Mouse (Mus musculus): ENCODE results near the gene Pitpnc1.
"Not testable (repeated sequence)": the region's sequence is repeated elsewhere in the genome, so short reads cannot be mapped to it uniquely, and the experiment has no call there.

Gene Pitpnc1

DNA sequence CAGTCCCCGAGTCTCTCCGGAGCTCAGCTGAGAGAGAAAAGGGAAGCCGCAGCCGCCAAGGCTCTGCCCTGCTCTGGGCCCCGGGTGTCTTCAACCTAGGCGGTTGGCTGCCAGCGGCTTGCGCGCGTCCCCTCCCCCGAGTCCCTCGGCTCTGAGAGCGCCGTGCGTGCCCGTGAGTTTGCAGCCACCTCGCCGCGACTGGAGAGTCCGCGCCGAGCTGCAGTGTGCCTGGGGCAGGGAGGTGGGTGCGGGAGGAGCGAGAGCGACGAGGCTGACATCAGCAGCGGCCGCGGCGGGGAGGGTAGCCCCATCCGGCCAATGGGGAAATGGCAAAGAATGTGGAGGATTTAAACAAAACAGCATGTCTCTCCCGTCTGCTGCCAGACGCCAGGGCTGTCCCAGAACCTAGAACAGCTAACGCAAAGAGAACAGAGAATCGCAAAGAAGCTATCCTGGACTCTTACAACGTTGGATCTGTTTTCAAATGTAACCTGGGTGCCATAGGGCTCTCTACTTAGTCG, at the start of gene Pitpnc1:
Gene Pitpnc1, minus strand, starts transcription at position 179 of the 521 bp plus-strand sequence.
- no peak for DNase-seq (ENCODE audit: extremely low read depth, low read depth, low spot score)

DNA sequence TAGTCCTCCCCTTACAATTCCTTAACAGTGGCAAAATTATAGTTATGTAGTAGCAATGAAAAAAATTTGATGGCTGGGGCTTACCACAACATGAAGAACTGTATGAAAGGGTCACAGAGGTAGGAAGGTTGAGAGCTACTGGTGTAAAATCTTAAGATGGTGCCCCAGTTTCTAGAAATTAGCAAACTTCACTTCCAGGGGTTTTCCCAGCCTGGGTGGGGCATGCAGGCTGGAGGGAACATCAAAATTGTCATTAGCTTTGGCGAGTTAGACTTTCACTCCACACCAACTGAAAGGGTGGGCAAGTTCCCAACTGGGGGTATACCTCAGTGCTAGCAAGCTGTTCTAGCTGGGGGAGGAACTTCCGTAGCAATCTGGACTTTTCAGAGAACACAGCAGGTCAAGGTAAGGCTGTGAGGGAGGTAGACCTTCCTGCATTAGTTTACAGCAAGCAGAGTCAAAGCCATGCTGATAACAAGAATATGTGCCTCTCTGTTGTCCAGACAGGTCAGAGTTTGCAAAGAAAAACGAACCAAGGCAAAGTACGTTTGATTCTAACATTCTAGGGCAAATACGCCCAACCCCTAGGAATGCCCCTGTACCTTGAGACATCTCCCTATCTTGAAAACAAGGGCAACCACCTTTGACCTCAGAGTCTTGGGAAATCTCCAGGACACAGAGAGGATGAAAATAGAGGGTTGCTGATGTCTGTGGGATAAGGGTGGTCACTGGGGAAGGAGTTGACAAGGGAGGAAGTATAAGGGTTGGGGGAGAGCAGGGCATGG, 48.3 kb upstream of the Pitpnc1 start:
- no peak for DNase-seq (ENCODE audit: extremely low read depth, low read depth, low spot score)

DNA sequence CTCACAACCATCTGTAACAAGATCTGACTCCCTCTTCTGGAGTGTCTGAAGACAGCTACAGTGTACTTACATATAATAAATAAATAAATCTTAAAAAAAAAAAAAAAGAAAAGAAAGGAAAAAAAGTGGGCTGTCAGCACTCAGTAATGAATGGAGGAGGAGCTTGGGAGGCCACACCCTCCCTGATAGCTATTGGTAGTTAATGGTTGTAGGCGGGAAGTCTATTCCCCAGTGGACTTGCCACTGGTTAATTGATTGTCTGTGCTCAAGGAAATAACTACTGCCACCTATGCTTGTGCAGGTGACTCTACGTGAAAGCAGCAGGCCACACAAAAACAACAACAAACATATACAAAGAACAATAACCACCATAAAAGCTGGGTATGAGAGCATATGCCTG, 45.9 kb upstream of the Pitpnc1 start:
- DNase-seq (ENCODE audit: extremely low read depth, low read depth, low spot score), result no peak

DNA sequence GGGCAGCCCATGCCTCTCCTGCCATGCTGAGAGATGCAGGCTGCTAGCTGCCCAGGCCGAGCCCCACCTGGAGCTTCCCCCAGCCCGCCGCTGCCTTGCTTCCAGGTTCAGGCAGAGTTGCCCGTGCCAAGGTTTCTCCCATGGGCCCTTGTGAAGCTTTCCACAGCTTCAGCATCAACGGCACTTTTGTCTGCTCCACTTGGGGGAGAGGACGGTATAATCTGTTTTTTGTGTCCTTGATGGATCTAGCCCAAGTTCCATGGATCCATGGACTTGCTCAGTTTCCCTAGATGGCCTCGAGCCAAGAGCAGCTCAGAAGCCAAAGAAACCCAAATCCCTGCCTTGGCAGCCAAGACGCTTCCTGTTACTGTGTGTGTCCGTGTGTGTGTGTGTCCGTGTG, 42.5 kb upstream of the Pitpnc1 start:
- no peak for DNase-seq (ENCODE audit: extremely low read depth, low read depth, low spot score)

DNA sequence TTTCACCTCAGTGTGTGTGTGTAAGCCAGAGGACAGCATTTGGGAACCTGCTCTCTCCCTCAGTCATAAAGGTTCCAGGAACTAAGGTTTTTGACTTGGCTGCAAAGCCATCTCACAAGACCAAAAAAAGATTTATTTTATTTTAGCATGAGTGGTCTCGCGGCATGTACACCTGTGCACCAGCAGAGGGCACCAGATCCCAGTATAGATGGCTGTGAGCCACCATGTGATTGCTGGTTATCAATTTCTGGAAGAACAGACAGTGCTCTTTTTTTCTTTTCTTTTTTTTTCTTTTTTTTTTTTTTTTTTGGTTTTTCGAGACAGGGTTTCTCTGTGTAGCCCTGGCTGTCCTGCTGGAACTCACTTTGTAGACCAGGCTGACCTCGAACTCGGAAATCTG, 41.5 kb upstream of the Pitpnc1 start:
- not testable (repeated sequence) for DNase-seq (ENCODE audit: extremely low read depth, low read depth, low spot score)

DNA sequence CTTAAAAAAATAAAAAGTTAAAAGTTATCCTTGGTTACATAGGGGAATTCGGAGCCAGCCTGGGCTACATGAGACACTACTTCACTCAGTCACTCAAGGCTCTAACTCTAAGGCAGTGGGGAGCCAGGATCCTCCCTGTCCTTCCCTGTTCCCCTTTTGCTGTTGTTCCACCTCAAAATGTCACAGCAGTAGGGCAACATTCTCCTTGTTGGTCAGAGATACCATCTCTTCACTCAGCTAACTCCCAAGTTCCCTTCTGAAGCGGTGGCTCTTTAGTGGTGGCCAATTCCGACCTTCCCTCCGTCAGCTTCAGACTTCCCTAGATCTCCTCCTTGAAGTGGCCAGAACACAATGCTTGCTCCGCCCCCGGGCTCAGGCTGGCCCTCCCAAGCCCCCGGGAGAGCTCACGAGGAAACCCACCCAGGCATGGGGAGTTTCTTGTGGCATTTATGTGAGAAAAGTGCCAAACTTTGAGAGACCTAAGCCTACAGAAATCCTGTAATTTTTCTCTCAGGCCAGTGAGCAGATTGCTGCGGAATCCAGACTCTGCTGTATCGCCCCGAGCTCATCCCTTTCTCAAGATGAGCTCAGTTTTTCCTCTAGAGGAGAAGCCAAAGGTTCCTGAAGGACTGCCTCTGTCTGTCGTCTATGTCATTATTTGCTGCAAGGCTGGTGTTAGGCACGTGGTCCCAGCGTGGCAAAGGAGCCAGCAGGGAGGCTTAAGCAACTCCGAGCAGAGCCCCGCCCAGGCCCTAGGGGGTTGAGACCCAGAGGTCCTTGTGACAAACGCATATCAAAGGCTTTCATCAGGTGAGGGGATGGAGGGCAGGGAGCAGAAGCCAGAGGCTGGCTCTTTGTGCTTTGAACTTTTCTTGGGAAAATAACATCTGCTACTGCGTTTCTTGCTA, 40.1 kb upstream of the Pitpnc1 start:
- DNase-seq (ENCODE audit: extremely low read depth, low read depth, low spot score), result no peak

DNA sequence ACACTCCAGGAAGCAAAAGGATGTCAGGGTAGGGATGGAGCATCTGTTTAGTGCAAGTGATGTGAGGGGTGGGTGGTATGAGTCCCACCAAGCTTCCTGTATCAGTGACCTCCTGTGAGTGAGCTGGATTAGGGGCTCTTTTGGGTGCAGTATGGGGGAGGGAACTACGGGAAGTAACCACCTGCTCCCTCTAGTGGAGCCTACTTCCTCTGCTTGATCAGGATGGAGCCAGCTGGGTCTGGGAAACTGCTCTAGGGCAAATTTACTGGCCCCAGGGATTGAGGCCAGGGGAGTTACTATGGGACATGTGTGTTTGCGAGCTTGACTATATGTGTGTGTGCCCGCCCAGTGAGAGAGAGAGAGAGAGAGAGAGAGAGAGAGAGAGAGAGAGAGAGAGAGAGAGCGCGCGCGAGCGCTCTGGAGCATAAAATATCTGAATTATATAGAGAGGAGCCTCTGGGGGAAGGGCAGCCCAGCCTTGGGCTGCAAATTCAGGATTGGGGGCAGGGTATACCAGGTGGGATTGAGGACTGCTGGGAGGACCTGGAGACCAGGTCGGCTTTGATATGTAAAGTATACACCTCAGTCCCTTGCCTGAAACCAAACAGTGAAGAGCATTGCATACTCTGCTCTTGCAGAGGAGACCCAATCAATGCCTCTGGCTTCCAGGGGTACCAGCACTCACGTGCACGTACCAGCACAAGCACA, 39.3 kb upstream of the Pitpnc1 start:
- DNase-seq (ENCODE audit: extremely low read depth, low read depth, low spot score), result no peak

DNA sequence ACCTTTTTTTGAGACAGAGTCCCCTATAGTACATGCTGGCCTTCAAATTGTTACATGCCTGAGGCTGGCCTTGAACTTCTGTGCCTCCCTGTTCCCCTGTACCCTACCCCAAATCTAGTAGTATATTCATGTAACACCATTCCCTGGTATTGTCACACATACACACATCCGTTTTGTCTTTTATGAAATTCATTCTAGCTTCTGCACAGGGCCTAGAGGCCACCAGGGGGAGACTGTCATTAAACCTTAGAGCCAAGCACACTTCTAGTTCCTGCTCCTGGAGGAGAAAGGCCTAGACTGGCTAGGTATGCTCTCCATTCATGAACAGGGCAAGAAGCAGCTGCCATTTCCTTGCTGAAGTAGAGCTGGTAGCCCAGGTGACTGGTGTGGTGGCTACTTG, 35.8 kb upstream of the Pitpnc1 start:
- no peak for DNase-seq (ENCODE audit: extremely low read depth, low read depth, low spot score)

DNA sequence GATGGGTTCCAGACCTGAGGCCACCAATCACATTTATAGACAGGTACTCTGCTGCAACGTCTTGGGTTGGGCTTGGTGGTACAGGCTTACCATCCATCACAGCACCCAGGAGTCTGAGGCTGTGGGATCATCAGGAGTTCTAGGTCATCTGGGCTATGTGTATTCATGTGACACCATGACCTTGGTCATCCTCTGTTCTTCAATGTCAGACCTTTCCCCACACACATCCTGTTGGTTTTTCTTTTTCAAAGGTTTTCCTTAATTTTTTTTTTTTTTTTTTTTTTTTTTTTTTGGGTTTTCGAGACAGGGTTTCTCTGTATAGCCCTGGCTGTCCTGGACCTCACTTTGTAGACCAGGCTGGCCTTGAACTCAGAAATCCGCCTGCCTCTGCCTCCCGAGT, 33.9 kb upstream of the Pitpnc1 start:
- DNase-seq (ENCODE audit: extremely low read depth, low read depth, low spot score), result not testable (repeated sequence)

DNA sequence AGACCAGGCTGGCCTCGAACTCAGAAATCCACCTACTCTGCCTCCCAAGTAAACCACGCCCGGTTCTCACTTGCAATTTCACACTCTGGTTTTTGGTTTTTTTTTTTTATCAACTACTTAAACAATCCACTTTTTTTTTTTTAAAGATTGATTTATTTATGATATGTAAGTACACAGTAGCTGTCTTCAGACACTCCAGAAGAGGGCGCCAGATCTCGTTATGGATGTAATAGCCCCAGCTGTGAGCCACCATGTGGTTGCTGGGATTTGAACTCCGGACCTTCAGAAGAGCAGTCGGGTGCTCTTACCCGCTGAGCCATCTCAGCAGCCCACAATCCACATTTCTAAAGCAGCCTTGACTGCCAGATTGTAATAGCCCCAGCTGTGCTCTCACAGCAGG, 32.3 kb upstream of the Pitpnc1 start:
- DNase-seq (ENCODE audit: extremely low read depth, low read depth, low spot score), result no peak

DNA sequence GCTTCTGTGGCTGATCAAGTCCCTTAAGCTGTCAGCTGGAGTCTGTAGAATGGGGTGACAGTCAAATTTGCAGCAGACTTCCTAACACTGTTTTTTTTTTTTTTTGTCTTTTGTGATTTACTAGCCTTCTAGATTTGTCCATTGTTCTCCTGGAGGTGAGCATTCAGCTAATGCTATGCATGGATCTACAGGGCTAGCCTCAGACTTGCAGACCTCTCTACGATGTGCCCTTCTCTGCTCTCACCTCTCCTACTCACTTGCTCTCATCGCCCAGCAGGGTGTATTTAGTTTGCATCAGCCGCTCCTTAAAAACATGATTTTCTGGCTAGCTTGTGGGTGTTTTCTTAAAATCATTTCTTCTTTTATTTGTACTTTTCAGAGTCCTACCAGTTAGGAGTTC, 13.8 kb upstream of the Pitpnc1 start:
- DNase-seq (ENCODE audit: extremely low read depth, low read depth, low spot score), result no peak

DNA sequence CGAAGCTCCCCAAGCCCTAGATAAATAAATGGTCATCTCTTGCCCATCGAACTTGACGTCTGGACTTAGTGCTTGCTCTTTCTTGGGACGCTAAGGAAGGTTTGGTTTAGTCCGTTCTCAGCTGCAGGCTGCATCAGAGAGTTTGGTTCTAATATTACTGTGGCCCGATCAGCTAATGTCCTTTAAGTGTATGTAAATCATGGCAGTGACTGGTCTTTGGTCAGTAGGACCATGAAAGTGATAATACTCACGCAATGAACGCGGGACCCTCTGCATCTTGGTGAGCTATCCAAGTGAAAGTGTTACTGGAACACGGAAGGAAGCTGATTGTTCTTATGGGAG, 9.3 kb upstream of the Pitpnc1 start:
- no peak for DNase-seq (ENCODE audit: extremely low read depth, low read depth, low spot score)

DNA sequence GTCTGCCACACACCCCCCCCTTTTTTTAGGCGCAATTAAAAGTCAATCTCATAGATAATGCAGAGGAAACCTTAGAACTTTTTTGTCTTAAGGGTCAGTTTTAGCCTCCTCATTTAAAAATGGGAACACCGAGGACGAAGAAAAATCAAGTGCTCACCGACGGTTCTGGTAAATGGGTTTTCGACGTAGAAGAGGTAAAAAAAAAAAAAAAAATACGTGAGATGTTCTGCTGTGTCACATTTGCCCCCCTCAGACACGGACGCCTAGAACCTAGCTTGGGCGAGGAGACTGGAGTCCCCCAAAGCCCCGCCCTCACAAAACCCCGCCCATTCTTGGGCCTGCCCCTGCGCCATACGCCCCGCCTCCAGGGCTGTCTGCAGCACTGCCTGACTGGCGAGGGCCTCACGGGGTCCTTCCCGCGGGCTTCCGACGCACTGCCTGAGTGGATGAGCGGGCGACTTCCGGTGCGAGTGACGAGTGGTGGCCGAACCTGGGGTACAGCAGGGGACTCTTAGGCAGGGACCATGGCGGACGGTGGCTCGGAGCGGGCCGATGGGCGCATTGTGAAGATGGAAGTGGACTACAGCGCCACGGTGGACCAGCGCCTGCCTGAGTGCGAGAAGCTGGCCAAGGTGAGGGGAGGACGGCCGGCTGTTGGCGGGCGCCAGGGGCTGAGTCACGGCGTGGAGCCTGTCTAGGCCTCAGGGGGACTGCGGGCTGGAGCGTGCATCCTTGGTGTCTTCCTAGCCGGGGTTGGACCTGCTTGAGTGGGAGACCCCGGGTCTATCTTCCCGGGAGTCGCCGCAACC, 8.8 kb upstream of the Pitpnc1 start, which contains the start of gene Psmd12:
Gene Psmd12, plus strand, starts transcription at position 432 of the 809 bp plus-strand sequence.
- DNase-seq (ENCODE audit: extremely low read depth, low read depth, low spot score), result peak; percentile 23

DNA sequence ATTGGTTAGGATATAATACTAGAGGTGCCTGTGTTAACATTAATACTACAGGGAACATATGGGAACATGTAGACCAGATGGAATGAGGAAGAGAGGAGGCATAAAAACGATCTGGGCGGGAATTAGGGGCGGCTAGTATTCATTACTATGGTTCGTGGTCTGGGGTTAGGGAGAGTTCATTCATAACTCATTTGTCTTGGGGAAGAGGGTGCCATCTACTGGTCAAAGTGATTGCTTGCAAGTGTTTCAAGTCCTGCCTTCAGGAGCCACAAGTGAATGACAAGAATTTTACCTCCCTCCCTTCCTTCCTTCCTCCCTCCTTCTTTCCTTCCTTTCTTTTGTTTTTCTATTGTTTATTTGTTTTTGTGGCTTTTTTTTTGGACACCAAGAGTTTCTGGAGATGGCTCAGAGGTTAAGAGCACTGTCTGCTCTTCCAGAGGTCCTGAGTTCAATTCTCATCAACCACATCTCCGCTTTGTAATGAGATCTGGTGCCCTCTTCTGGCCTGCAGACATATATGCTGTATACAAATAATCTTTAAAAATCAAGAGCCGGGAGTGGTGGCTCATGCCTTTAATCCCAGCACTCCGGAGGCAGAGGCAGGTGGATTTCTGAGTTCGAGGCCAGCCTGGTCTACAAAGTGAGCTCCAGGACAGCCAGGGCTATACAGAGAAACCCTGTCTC, 2.8 kb upstream of the Pitpnc1 start:
- DNase-seq (ENCODE audit: extremely low read depth, low read depth, low spot score), result no peak

DNA sequence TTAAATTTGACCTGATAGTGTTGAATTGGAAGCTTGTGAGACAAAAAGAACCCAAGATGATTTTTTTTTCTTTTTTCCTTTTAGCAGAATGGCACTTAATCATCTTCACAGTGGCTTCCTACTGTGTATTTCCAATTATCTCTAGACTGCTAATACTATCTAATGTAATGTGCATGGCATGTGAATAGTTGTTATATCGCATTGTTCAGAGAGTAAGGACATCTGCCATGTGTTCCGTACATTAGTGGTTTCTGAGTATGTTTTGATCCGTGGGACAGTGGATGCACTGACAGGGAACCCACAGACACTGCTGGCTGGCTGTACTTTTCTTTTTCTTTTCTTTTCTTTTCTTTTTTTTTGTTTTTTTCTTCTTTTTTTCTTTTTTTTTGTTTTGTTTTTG, 1.8 kb upstream of the Pitpnc1 start:
- DNase-seq (ENCODE audit: extremely low read depth, low read depth, low spot score), result no peak

DNA sequence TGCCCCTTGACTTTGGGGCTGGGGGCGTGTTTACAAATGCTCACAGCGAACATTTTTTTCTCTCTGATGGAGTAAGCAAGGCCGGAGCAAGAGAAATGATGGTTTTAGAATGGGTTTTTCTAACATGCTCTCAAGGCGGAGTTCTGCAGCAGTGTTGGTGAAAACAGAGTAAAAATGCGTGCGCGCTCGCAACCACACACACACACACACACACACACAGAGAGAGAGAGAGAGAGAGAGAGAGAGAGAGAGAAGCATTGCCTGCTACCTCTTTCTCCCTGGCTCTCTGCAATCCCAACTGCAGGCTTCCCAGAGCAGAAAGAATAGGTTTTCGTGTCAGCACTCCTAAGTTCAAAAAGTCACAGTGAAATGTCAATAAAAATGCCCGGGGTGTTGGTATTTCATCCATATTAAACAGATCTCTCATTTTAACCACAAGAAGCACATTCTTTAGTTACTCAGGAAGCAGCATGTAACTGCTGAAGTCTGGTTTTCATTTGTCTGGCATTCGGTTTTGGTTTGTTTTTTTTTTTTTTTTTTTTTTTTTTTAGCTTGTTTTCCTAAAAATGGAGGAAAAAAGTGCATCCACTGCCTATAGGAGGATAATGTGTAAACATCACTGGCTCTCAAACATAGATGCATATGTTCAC, 697 bp upstream of the Pitpnc1 start:
- no peak for DNase-seq (ENCODE audit: extremely low read depth, low read depth, low spot score)

DNA sequence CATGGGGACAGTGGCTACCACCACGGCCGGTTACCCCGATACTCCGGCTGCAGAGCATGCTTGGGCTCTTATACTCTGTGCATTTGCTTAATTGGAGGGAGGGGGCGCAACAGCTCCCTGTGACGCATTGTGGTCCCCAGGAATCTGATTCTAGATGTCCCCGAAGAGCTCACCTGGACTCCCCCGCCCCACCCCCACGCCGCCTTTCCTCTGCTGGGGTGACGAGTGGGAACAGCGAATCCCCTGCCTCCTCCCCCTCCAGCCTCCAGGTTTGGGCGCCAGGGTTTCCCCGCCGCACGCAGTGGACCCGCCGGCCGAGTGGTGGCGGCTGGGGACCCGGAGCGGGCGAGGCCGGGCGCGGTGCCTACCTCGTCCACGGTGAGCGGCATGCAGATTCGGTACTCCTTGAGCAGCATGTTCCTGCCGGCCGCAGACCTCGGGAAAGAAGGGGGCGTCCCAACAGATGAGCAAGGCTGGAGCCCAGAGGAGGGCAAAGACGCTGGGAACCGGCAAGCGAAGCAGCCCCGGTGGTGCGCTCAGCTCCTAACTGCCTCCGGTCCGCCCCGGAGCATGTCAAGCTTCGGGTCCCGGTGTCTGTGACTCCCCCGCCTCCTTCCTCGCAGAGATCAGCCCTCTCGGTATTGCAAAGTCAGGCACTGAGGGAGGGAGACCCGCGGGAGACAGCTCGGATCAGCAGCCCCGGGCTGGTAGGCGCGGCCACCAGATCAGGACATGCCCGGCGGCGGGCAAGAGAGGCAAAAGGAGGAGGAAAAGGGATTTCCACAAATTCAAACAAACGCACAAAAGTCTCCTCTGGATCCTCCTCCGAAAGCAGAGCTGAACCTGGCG, 752 bp downstream of the Pitpnc1 start:
- no peak for DNase-seq (ENCODE audit: extremely low read depth, low read depth, low spot score)

DNA sequence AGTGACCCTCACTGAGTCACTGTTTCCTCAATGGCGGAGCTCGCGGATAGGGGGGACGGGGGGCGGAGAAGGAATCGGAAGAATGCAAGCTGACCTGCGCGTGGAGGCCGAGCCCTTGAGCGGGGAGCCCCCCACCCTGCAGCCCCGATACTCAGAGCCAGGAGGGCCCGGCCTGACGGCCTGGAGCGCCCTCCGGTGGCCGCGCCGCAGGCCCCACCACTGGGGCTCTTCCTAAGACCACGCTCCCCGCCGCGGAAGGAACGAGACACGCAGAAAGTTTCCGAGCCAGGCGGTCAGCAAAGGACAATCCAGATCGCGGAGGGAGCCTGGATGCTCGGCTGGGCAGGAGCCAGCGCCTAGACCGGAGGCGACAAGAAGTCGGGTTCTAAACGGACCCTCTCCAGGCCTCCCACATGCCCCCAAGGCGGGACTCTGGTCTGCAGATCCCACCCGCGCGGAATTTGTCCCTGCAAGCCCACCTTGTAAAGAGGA, 1.4 kb downstream of the Pitpnc1 start:
- no peak for DNase-seq (ENCODE audit: extremely low read depth, low read depth, low spot score)
